Mouse (Mus musculus): ENCODE measurements at regions not wholly inside any gene's neighbourhood (a gene's known extent, or its start where the extent isn't known, plus 50 kb on each side); places are given as distances from the start of the nearest gene placed in this dataset.

DNA sequence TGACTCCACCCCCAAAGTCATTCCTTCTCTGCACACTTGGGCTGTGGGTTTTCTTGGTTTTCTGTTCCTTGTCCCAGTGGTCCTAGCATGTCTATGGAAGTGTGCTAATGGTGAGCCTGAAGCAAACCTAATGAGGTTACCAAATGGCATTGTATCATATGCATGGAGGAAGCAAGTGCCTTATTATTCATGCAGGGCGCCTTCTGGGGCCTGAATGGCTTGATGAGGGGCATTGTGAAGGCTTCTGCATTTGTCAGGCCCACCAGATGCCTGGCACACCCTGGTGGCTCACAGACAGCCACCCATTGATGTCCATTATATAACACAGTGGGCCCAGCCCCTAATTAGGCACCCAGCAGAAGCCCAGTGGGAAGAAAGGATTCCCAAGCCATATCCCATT is 182.0 kb downstream of the Med10 start:
- Histone ChIP-seq H3K27me3 (replicated peaks) (no peaks in the 10 kb centered on the region), H3K79me2 (replicated peaks; ENCODE audit: control insufficient read depth, extremely low read depth, insufficient read depth, poor library complexity, severe bottlenecking) (no peaks in the 10 kb centered on the region), H3K4me3 (replicated peaks in 1 of 3; ENCODE audit: low read depth in 2 of 3, low read length in 2 of 3, poor library complexity in 1 of 3) (no peak overlapping the region), H3K9me3 (replicated peaks; ENCODE audit: low read length) (peaks cover 63% of the 10 kb centered on the region), H3K4me2 (ENCODE audit: insufficient read depth, low read depth, poor library complexity, severe bottlenecking) (no peak overlapping the region), H3K27ac (ENCODE audit: insufficient read depth, low read depth) (no peak overlapping the region), H3K4me1 (ENCODE audit: control insufficient read depth in 1 of 2, insufficient read depth in 2 of 2) (no peaks in the 10 kb centered on the region), H3K36me3 (replicated peaks in 1 of 2; ENCODE audit: control insufficient read depth in 1 of 2, insufficient read depth in 1 of 2, low read length in 1 of 2) (no peaks in the 10 kb centered on the region), H3K9ac (ENCODE audit: insufficient read depth, low read depth) (no peak overlapping the region)
- dilution Hi-C loops (cut with MboI; ENCODE audit: extremely low pct_ligation_motif_present, extremely low pct_unique_long_range_greater_than_20kb, low sequenced_read_pairs) (no loop called here), in situ Hi-C loops (cut with MboI; ENCODE audit: low pct_ligation_motif_present, low pct_unique_long_range_greater_than_20kb, low sequenced_read_pairs) (loop anchor here (25.0 kb wide), 1 partner anchor 297 kb away; no protein-coding TSS in a partner anchor)
- no peak for DNase-seq (ENCODE audit: extremely low read depth)
- no peak for TF ChIP-seq BHLHE40 (IDR thresholded peaks at IDR 0.05; ENCODE audit: low read depth, low read length)

DNA sequence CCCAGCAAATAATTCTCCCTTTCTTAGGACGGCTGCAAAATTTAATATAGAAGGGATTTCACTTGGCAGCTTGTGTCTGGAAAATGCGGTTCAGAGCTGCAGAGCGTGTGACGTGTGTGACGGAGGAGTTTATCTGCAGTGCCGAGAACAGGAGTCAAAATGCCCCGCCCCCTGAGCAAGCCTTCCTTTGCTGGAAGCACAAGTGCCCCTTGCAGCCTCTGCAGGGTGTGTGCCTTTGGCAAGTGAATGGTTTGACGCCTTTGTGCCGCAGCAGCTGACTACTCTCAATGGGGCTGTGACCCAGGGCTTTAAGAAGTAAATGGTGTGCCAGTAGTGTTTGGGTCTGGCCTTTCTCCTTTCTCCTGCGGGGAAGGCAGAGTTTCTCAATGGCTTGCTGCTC is 185.0 kb downstream of the Med10 start:
- Histone ChIP-seq H3K9ac (ENCODE audit: insufficient read depth, low read depth) (no peak overlapping the region), H3K9me3 (replicated peaks; ENCODE audit: low read length) (peaks cover 75% of the 10 kb centered on the region), H3K27ac (ENCODE audit: insufficient read depth, low read depth) (no peak overlapping the region), H3K4me2 (ENCODE audit: insufficient read depth, low read depth, poor library complexity, severe bottlenecking) (no peak overlapping the region), H3K4me1 (ENCODE audit: control insufficient read depth in 1 of 2, insufficient read depth in 2 of 2) (no peaks in the 10 kb centered on the region), H3K27me3 (replicated peaks) (no peaks in the 10 kb centered on the region), H3K4me3 (replicated peaks in 1 of 3; ENCODE audit: low read depth in 2 of 3, low read length in 2 of 3, poor library complexity in 1 of 3) (no peak overlapping the region), H3K36me3 (replicated peaks in 1 of 2; ENCODE audit: control insufficient read depth in 1 of 2, insufficient read depth in 1 of 2, low read length in 1 of 2) (no peaks in the 10 kb centered on the region), H3K79me2 (replicated peaks; ENCODE audit: control insufficient read depth, extremely low read depth, insufficient read depth, poor library complexity, severe bottlenecking) (no peaks in the 10 kb centered on the region)
- dilution Hi-C loops (cut with MboI; ENCODE audit: extremely low pct_ligation_motif_present, extremely low pct_unique_long_range_greater_than_20kb, low sequenced_read_pairs) = no loop called here
- TF ChIP-seq ZC3H11A (IDR thresholded peaks at IDR 0.05; ENCODE audit: low read depth, low read length) (no peak), ZNF384 (IDR thresholded peaks at IDR 0.05; ENCODE audit: low read depth, low read length) (no peak), E2F4 (IDR thresholded peaks at IDR 0.05; ENCODE audit: insufficient replicate concordance, low read depth, low read length) (no peak), SIN3A (IDR thresholded peaks at IDR 0.05; ENCODE audit: low read length) (no peak), MAFK (IDR thresholded peaks at IDR 0.05; ENCODE audit: insufficient replicate concordance, low read length) (no peak), POLR2A (IDR thresholded peaks at IDR 0.05; ENCODE audit: low read depth, low read length) (no peak), MEF2A (IDR thresholded peaks at IDR 0.05; ENCODE audit: borderline replicate concordance, low read depth, low read length) (no peak)
- DNase-seq (ENCODE audit: extremely low read depth) = no peak
- in situ Hi-C loops (cut with MboI; ENCODE audit: low pct_ligation_motif_present, low pct_unique_long_range_greater_than_20kb, low sequenced_read_pairs) = loop anchor here (25.0 kb wide), 1 partner anchor 300 kb away; no protein-coding TSS in a partner anchor

DNA sequence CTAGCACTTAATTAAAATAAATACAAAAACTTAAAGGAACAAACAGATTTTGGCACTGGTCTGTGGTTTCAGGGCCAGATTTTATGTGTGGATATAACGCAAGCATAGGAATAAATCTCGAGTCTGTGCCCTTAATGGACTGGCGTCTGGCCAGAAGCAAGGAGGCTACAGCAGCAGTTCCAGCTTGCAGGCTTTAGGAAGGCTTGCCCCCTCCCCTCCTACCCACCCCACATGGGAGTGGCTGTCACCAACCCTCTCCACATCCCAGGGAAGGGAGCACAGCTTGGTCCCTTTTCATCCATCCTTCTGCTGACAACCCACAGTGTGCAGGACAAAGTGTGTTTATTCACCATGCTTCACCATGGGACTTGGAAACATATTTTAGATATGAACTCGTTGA is 186.1 kb downstream of the Med10 start:
- DNase-seq (ENCODE audit: extremely low read depth) = no peak
- in situ Hi-C loops (cut with MboI; ENCODE audit: low pct_ligation_motif_present, low pct_unique_long_range_greater_than_20kb, low sequenced_read_pairs) = loop anchor here (25.0 kb wide), 1 partner anchor 301 kb away; no protein-coding TSS in a partner anchor
- no peak overlapping the region for H3K4me3 ChIP-seq (replicated peaks in 1 of 3; ENCODE audit: low read depth in 2 of 3, low read length in 2 of 3, poor library complexity in 1 of 3)
- dilution Hi-C loops (cut with MboI; ENCODE audit: extremely low pct_ligation_motif_present, extremely low pct_unique_long_range_greater_than_20kb, low sequenced_read_pairs) = no loop called here
- no peaks in the 10 kb centered on the region for H3K27me3 ChIP-seq (replicated peaks)
- H3K27ac ChIP-seq (ENCODE audit: insufficient read depth, low read depth) = no peak overlapping the region
- H3K4me2 ChIP-seq (ENCODE audit: insufficient read depth, low read depth, poor library complexity, severe bottlenecking) = no peak overlapping the region
- H3K9ac ChIP-seq (ENCODE audit: insufficient read depth, low read depth) = no peak overlapping the region
- H3K79me2 ChIP-seq (replicated peaks; ENCODE audit: control insufficient read depth, extremely low read depth, insufficient read depth, poor library complexity, severe bottlenecking) = no peaks in the 10 kb centered on the region
- H3K9me3 ChIP-seq (replicated peaks; ENCODE audit: low read length) = peaks cover 79% of the 10 kb centered on the region
- no peaks in the 10 kb centered on the region for H3K36me3 ChIP-seq (replicated peaks in 1 of 2; ENCODE audit: control insufficient read depth in 1 of 2, insufficient read depth in 1 of 2, low read length in 1 of 2)
- H3K4me1 ChIP-seq (ENCODE audit: control insufficient read depth in 1 of 2, insufficient read depth in 2 of 2) = no peaks in the 10 kb centered on the region
- no peak for TF ChIP-seq MAZ (IDR thresholded peaks at IDR 0.05; ENCODE audit: low read depth, low read length)
- no peak for TF ChIP-seq HCFC1 (IDR thresholded peaks at IDR 0.05; ENCODE audit: low read depth, low read length)
- no peak for TF ChIP-seq POLR2A (IDR thresholded peaks at IDR 0.05; ENCODE audit: low read depth, low read length)
- TF ChIP-seq PAX5 (IDR thresholded peaks at IDR 0.05; ENCODE audit: low read length) = no peak
- no peak for TF ChIP-seq JUND (conservative IDR thresholded peaks at IDR 0.05; ENCODE audit: low read depth, low read length)
- TF ChIP-seq TBP (conservative IDR thresholded peaks at IDR 0.05; ENCODE audit: low read depth, low read length) = no peak
- no peak for TF ChIP-seq CTCF (conservative IDR thresholded peaks at IDR 0.05 in 1 of 2, IDR thresholded peaks at IDR 0.05 in 1 of 2; ENCODE audit: low read depth in 2 of 2, low read length in 2 of 2)
- no peak for TF ChIP-seq SIN3A (IDR thresholded peaks at IDR 0.05; ENCODE audit: low read length)
- TF ChIP-seq RCOR1 (conservative IDR thresholded peaks at IDR 0.05; ENCODE audit: low read depth, low read length) = no peak
- TF ChIP-seq POLR2AphosphoS2 (IDR thresholded peaks at IDR 0.05; ENCODE audit: low read depth, low read length) = no peak
- no peak for TF ChIP-seq GABPA (IDR thresholded peaks at IDR 0.05; ENCODE audit: insufficient replicate concordance, low read depth, low read length)
- no peak for TF ChIP-seq JUN (IDR thresholded peaks at IDR 0.05; ENCODE audit: insufficient read depth, low read depth, low read length)
- TF ChIP-seq MYC (IDR thresholded peaks at IDR 0.05; ENCODE audit: low read depth, low read length) = no peak
